Mouse (Mus musculus) right cerebral cortex, adult 2 months (tissue): ENCODE data around the gene Epb41l5.

Source experiments
- DNase-seq, 2 experiments: peaks; one replicate each; pipeline ENCODE4 v3.0.0; 2021 to 2022; ENCODE audit warnings: low spot score in 2 of 2

Gene Epb41l5

GRCm38 (mm10) chr1:119501881-119502280 is 146.9 kb downstream of the Epb41l5 start:
- DNase-seq = no peak

GRCm38 (mm10) chr1:119499456-119499855 is 149.3 kb downstream of the Epb41l5 start:
- no peak for DNase-seq

GRCm38 (mm10) chr1:119498536-119499231 is 150.1 kb downstream of the Epb41l5 start:
- no peak for DNase-seq

- no peak for DNase-seq
Measured at GRCm38 (mm10) chr1:119497346-119498004, 151.3 kb downstream of the Epb41l5 start.

GRCm38 (mm10) chr1:119495396-119495775 is 153.4 kb downstream of the Epb41l5 start:
- DNase-seq = no peak
